Mouse (Mus musculus) hindbrain, embryonic 16.5 days (tissue): ENCODE measurements around the gene Sez6l2. TPM values are rescaled to one million over a fixed set of nuclear protein-coding genes. Genes with fewer than 3 reads are reported as not detected.

Experiments used
- ATAC-seq: fragments of 200-750 bp; cut with Nextera tagmentation; 2 replicates; pipeline ENCODE4 v1.8.0; 2017; ENCODE audit warnings: moderate TSS enrichment, moderate library complexity
- H3K27ac ChIP-seq: fragments of 300-500 bp; sonication (generic); 2 replicates; pipeline ENCODE4 v1.5.1; 2014; ENCODE audit warnings: low read depth, mild to moderate bottlenecking, control low read depth, low read length, moderate library complexity
- H3K27me3 ChIP-seq: fragments of 300-500 bp; sonication (generic); replicated peaks from 2 replicates; pipeline ENCODE4 v1.6.1; 2014; ENCODE audit warnings: low read length; ENCODE audit not compliant: control insufficient read depth, insufficient read depth
- H3K36me3 ChIP-seq: fragments of 300-500 bp; sonication (generic); 2 replicates; pipeline ENCODE4 v1.6.1; 2014; ENCODE audit warnings: mild to moderate bottlenecking, low read length, moderate library complexity, mixed read lengths; ENCODE audit not compliant: control insufficient read depth, insufficient read depth
- H3K4me1 ChIP-seq: fragments of 300-500 bp; sonication (generic); 2 replicates; pipeline ENCODE4 v1.6.1; 2014; ENCODE audit warnings: low read depth, low read length; ENCODE audit not compliant: control insufficient read depth, insufficient read depth
- H3K4me2 ChIP-seq: fragments of 300-500 bp; sonication (generic); 2 replicates; pipeline ENCODE4 v1.6.1; 2014; ENCODE audit warnings: mild to moderate bottlenecking, low read length, control low read depth, moderate library complexity
- H3K4me3 ChIP-seq: fragments of 300-500 bp; sonication (generic); 2 replicates; pipeline ENCODE4 v1.5.1; 2014; ENCODE audit warnings: mild to moderate bottlenecking, low read length, control low read depth, moderate library complexity
- H3K9ac ChIP-seq: fragments of 300-500 bp; sonication (generic); 2 replicates; pipeline ENCODE4 v1.6.1; 2014; ENCODE audit warnings: low read depth, mild to moderate bottlenecking, control low read depth, low read length, moderate library complexity
- H3K9me3 ChIP-seq: fragments of 300-500 bp; sonication (generic); 2 replicates; pipeline ENCODE4 v1.6.1; 2014; ENCODE audit warnings: mild to moderate bottlenecking, low read length, moderate library complexity; ENCODE audit not compliant: control insufficient read depth
- WGBS: fragments of 180-500 bp; shearing (Covaris S2); extraction: QIAGEN DNeasy Blood & Tissue Kit; methylation state at CpG from one replicate; pipeline ENCODE4 v1.1.7; 2014; 5-methylcytosine and 5-hydroxymethylcytosine counted together
- polyA plus RNA-seq: library from polyadenylated mRNA; unstranded; fragments of >200 nt; fragmentation: Nextera tagmentation; extraction: Ambion mirVana; gene quantifications from 2 replicates; pipeline ENCODE4 v1.2.1, GENCODE M21; 2015

The Sez6l2 gene
- polyA plus RNA-seq, 1 experiment from 2014 or later: 56.7 TPM

DNA sequence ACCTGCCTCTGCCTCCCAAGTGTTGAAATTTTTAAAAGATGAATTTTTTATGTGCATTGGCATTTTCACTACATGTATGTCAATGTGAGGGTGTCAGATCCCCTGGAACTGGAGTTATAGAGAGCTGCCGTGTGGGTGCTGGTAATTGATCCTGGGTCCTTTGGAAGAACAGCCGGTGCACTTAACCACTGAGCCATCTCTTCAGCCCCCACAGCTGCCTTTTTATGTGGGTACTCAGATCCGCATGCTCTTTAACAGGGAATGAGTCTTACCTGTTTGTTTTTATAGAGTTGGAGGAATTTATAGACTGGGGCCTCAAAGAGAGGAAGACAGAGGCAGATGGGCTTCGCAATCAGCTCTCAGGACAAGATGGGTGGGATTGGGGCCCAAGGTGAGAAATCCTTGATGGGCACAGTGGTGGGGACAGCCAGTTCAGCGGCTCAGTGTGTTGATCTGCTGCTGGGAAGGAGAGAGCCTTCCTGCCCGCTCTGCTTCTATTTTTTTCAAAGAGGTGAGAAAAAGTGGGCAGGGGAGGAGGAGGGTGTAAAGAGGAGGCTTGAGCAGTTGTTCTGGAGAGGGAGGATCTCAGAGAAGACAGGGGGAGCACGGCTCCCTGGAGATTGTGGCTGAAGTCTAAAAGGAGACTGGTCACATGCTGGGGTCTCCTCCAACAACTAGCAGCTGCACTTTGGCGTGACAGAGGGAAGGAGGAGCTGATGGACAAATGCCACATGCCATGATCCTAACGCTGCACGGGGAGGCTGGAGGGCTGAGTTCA is 34.5 kb downstream of the Sez6l2 start:
- 66% methylated on average over 10 of the region's 10 CpGs for WGBS

GRCm38 (mm10) chr7:126986319-126986718 is 36.0 kb downstream of the Sez6l2 start:
- H3K27me3 ChIP-seq: no peaks in the 10 kb centered on the region
- 41% methylated on average over 9 of the region's 9 CpGs for WGBS
- no peaks in the 10 kb centered on the region for H3K4me1 ChIP-seq
- H3K4me2 ChIP-seq: no peak overlapping the region
- H3K36me3 ChIP-seq: no peaks in the 10 kb centered on the region
- H3K27ac ChIP-seq: no peak overlapping the region
- no peak overlapping the region for H3K9ac ChIP-seq
- no peaks in the 10 kb centered on the region for H3K9me3 ChIP-seq
- H3K4me3 ChIP-seq: no peak overlapping the region
- no peak for ATAC-seq

More for the DNA sequence above, 34.5 kb downstream of the Sez6l2 start:
- Histone ChIP-seq H3K27ac (no peak overlapping the region), H3K27me3 (no peaks in the 10 kb centered on the region), H3K4me2 (no peak overlapping the region), H3K4me3 (no peak overlapping the region), H3K36me3 (0 out of 2 replicates have a peak, but pooled peaks cover under 1% of the 10 kb centered on the region), H3K9me3 (no peaks in the 10 kb centered on the region), H3K4me1 (no peaks in the 10 kb centered on the region), H3K9ac (no peak overlapping the region)
- ATAC-seq: no peak

DNA sequence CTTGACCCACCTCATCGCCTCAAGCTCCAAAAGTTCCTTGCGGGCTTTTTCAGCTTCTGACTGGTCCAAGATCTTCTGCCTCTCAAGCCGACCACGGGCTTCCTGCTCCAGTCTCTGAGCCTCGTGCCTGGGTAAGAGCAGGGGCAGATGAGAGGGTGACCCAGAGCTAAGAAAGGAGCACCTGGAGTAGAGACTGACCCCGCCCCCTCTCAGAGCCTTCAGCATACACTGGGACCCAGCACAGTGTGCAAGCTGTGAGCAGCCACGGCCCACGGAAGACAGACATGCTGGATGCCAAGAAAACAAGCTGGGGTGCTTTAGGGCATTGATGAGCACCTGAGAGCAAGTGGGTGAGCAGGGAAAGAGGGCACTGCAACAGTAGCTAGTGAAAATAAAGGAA is 38.5 kb downstream of the Sez6l2 start:
- no peak overlapping the region for H3K27ac ChIP-seq
- H3K4me3 ChIP-seq: no peak overlapping the region
- no peaks in the 10 kb centered on the region for H3K36me3 ChIP-seq
- ATAC-seq: no peak
- no peaks in the 10 kb centered on the region for H3K4me1 ChIP-seq
- no peaks in the 10 kb centered on the region for H3K9me3 ChIP-seq
- no peak overlapping the region for H3K9ac ChIP-seq
- no peak overlapping the region for H3K4me2 ChIP-seq
- H3K27me3 ChIP-seq: no peaks in the 10 kb centered on the region
- 78% methylated on average over 8 of the region's 8 CpGs for WGBS

GRCm38 (mm10) chr7:126996449-126996848 is 46.1 kb downstream of the Sez6l2 start:
- H3K4me1 ChIP-seq: no peaks in the 10 kb centered on the region
- no peak for ATAC-seq
- H3K4me2 ChIP-seq: no peak overlapping the region
- 85% methylated on average over 4 of the region's 4 CpGs for WGBS
- no peaks in the 10 kb centered on the region for H3K9me3 ChIP-seq
- H3K9ac ChIP-seq: no peak overlapping the region
- H3K36me3 ChIP-seq: no peaks in the 10 kb centered on the region
- no peak overlapping the region for H3K27ac ChIP-seq
- no peak overlapping the region for H3K4me3 ChIP-seq
- no peaks in the 10 kb centered on the region for H3K27me3 ChIP-seq

- Histone ChIP-seq H3K4me3 (no peak overlapping the region), H3K27me3 (no peaks in the 10 kb centered on the region), H3K9ac (no peak overlapping the region), H3K9me3 (no peaks in the 10 kb centered on the region), H3K27ac (no peak overlapping the region), H3K36me3 (no peaks in the 10 kb centered on the region), H3K4me1 (no peaks in the 10 kb centered on the region), H3K4me2 (no peak overlapping the region)
- WGBS: 84% methylated on average over 10 of the region's 10 CpGs
- no peak for ATAC-seq
Measured at GRCm38 (mm10) chr7:126999568-126999967, 49.2 kb downstream of the Sez6l2 start.

DNA sequence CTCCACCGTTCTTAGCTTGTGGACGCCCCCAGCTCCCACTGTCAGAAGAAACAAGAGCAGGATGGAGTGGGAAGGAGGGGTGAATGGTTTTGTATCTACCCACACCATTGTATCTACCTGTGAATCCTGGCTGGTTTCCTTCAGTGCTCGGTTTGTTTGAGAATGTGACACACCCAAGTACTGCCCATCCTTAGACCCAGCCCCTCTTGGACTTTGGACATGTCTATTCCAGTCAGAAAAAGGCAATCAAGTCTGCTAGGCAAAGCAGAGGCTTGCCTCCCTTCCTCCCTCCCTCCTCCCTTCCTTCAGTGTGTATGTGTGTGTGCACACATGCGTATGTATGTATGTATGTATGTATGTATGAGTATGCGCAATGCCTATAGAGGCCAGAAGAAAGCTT is 53.3 kb downstream of the Sez6l2 start:
- H3K4me3 ChIP-seq: no peak overlapping the region
- no peaks in the 10 kb centered on the region for H3K36me3 ChIP-seq
- no peak for ATAC-seq
- H3K4me2 ChIP-seq: no peak overlapping the region
- no peak overlapping the region for H3K9ac ChIP-seq
- no peaks in the 10 kb centered on the region for H3K27me3 ChIP-seq
- H3K9me3 ChIP-seq: no peaks in the 10 kb centered on the region
- H3K27ac ChIP-seq: no peak overlapping the region
- 86% methylated on average over 5 of the region's 5 CpGs for WGBS
- no peaks in the 10 kb centered on the region; the same call in 1 of the 2 replicates for H3K4me1 ChIP-seq

GRCm38 (mm10) chr7:127004122-127004875 is 53.9 kb downstream of the Sez6l2 start:
- H3K27me3 ChIP-seq: no peaks in the 10 kb centered on the region
- H3K4me1 ChIP-seq: no peaks in the 10 kb centered on the region; the same call in 1 of the 2 replicates
- no peak overlapping the region for H3K4me2 ChIP-seq
- no peak overlapping the region for H3K9ac ChIP-seq
- H3K4me3 ChIP-seq: no peak overlapping the region
- no peaks in the 10 kb centered on the region for H3K9me3 ChIP-seq
- WGBS: 93% methylated on average over 4 of the region's 4 CpGs
- no peak for ATAC-seq
- H3K27ac ChIP-seq: no peak overlapping the region
- H3K36me3 ChIP-seq: no peaks in the 10 kb centered on the region

DNA sequence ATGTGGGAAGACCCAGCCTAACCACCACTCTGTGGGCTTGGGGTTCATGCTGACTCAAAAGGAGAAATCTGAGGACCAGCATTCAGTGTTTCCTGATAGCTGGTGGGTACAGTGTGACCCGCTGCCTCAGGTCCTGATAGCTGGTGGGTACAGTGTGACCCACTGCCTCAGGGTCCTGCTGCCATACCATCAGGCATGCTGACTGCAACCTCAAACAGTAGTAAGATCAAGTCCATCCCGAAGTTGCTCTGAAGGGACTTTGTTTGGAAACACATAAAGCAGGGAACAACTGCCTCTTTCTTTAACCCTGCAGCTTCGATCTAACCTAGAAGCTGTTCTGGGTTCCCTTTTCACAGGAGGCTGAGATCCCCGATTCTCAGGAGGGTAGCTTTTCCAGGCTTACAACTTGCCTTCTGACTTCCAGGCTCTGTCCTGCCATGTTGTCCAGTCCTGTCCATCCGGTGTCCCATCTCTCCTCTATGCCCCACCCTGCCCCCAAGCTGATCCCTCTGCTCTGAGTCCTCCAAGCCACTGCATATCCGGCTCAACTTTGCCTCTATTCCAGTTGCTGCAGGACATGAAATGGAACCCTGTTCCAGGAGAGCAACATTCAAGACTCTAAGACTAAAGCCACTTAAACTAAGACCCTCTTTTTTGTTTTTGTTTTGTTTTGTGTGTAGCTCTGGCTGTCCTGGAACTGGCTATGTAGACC is 57.1 kb downstream of the Sez6l2 start:
- 88% methylated on average over 6 of the region's 6 CpGs for WGBS
- Histone ChIP-seq H3K4me3 (no peak overlapping the region), H3K36me3 (no peaks in the 10 kb centered on the region), H3K4me2 (no peak overlapping the region), H3K27ac (no peak overlapping the region), H3K4me1 (no peaks in the 10 kb centered on the region; the same call in 1 of the 2 replicates), H3K9ac (no peak overlapping the region), H3K27me3 (no peaks in the 10 kb centered on the region), H3K9me3 (no peaks in the 10 kb centered on the region)
- no peak for ATAC-seq
